Mouse (Mus musculus) spleen, adult 2 months (tissue): ENCODE data around the gene Npr2.

Experiments
- CTCF ChIP-seq: fragments of 200-500 bp; IDR thresholded peaks from 2 replicates; pipeline ENCODE4 v1.5.1; 2011; ENCODE audit warnings: mild to moderate bottlenecking, inconsistent platforms; ENCODE audit not compliant: insufficient read depth, insufficient read length, insufficient replicate concordance; ENCODE audit errors: extremely low read depth
- POLR2A ChIP-seq: fragments of 200-500 bp; IDR thresholded peaks from 2 replicates; pipeline ENCODE4 v1.6.1; 2011; ENCODE audit warnings: low read depth, low read length, inconsistent platforms

- TF ChIP-seq POLR2A (no peak), CTCF (no peak)
These were observed 46.1 kb upstream of the Npr2 start for GRCm38 (mm10) chr4:43585682-43586081.
